Mouse (Mus musculus) forebrain, embryonic 13.5 days (tissue): ENCODE measurements at regions not wholly inside any gene's neighbourhood (a gene's known extent, or its start where the extent isn't known, plus 50 kb on each side); places are given as distances from the start of the nearest gene placed in this dataset.
A peak's percentile ranks its signal among the peaks of the same experiment; 100 is the strongest.

ENCODE experiments used
- ATAC-seq: fragments of 200-750 bp; cut with Nextera tagmentation; 2 replicates; pipeline ENCODE4 v1.8.0; 2017
- H3K27ac ChIP-seq: fragments of 300-500 bp; sonication (generic); 2 replicates; pipeline ENCODE4 v1.5.1; 2015; ENCODE audit warnings: inconsistent platforms, mild to moderate bottlenecking, moderate library complexity
- H3K27me3 ChIP-seq: fragments of 300-500 bp; sonication (generic); 2 replicates; pipeline ENCODE4 v1.6.1; 2015; ENCODE audit warnings: mild to moderate bottlenecking, inconsistent platforms
- H3K36me3 ChIP-seq: fragments of 300-500 bp; sonication (generic); 2 replicates; pipeline ENCODE4 v1.6.1; 2015; ENCODE audit warnings: mild to moderate bottlenecking, inconsistent platforms; ENCODE audit not compliant: poor library complexity, severe bottlenecking
- H3K4me1 ChIP-seq: fragments of 300-500 bp; sonication (generic); 2 replicates; pipeline ENCODE4 v1.6.1; 2015; ENCODE audit warnings: inconsistent platforms
- H3K4me2 ChIP-seq: fragments of 300-500 bp; sonication (generic); 2 replicates; pipeline ENCODE4 v1.6.1; 2015; ENCODE audit warnings: inconsistent platforms, mild to moderate bottlenecking, moderate library complexity
- H3K4me3 ChIP-seq: fragments of 300-500 bp; sonication (generic); 2 replicates; pipeline ENCODE4 v1.5.1; 2015; ENCODE audit warnings: mild to moderate bottlenecking, inconsistent platforms
- H3K9ac ChIP-seq: fragments of 300-500 bp; sonication (generic); 2 replicates; pipeline ENCODE4 v1.6.1; 2015; ENCODE audit warnings: mild to moderate bottlenecking, inconsistent platforms
- H3K9me3 ChIP-seq: fragments of 300-500 bp; sonication (generic); replicated peaks from 2 replicates; pipeline ENCODE4 v1.6.1; 2016; ENCODE audit warnings: inconsistent platforms
- WGBS: fragments of 180-500 bp; shearing (Covaris S2); methylation state at CpG from one replicate; pipeline ENCODE4 v1.1.7; 2015; 5-methylcytosine and 5-hydroxymethylcytosine counted together

DNA sequence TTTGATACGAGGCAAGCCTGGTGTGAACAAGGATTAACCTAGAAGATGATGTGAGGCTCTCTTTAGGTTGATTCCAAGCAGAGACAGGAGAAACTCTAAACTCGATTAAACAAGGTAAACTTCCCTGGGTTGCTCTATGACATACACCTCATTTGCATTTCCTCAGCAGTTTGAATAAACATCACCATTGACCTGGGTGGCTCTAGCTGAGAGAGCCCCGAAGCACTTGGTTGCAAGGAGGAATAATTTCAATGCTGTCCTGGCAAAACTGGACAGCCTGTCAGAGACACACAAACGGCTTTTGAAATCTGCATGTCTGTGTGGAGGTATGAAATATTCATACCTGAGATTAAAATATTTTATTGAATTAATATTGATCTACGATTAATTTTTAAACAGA lies 361.0 kb downstream of the Rwdd3 start:
- H3K4me2 ChIP-seq = no peak overlapping the region
- H3K4me1 ChIP-seq = peaks cover 19% of the 10 kb centered on the region
- no peaks in the 10 kb centered on the region for H3K36me3 ChIP-seq
- H3K9me3 ChIP-seq = no peaks in the 10 kb centered on the region
- no peak overlapping the region for H3K4me3 ChIP-seq
- WGBS = 49% methylated on average over 5 of the region's 5 CpGs
- no peak overlapping the region for H3K27ac ChIP-seq
- no peaks in the 10 kb centered on the region for H3K27me3 ChIP-seq
- peak; percentile 53; the same call in 1 of the 2 replicates for ATAC-seq
- no peak overlapping the region for H3K9ac ChIP-seq

- H3K9ac ChIP-seq = no peak overlapping the region
- H3K4me1 ChIP-seq = peaks cover 19% of the 10 kb centered on the region
- peak; percentile 33; the same call in 1 of the 2 replicates for ATAC-seq
- H3K27me3 ChIP-seq = no peaks in the 10 kb centered on the region
- H3K36me3 ChIP-seq = no peaks in the 10 kb centered on the region
- no peak overlapping the region for H3K4me2 ChIP-seq
- H3K9me3 ChIP-seq = no peaks in the 10 kb centered on the region
- 62% methylated on average over 6 of the region's 6 CpGs for WGBS
- H3K4me3 ChIP-seq = no peak overlapping the region
- H3K27ac ChIP-seq = no peak overlapping the region
Measured at GRCm38 (mm10) chr3:120810048-120810447, 361.4 kb downstream of the Rwdd3 start.

DNA sequence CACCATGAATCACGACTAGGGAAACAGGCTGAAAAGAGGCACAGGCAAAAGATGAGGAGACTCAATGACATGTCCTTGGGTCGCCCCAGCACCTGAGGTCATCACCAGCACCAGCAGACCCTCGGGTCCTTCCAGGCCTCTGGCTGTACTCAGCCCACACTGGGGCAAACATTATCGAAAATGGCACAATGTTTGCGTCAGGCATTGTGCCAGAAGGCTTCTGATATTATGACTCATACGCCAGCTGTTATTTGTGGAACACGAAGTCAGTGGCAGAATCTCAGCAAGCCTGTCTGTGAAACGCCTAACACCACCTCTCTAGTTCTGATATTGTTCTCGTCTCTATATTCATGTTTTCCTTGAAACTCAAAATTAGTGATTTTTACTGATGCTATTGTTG lies 384.8 kb downstream of the Rwdd3 start:
- no peak for ATAC-seq

DNA sequence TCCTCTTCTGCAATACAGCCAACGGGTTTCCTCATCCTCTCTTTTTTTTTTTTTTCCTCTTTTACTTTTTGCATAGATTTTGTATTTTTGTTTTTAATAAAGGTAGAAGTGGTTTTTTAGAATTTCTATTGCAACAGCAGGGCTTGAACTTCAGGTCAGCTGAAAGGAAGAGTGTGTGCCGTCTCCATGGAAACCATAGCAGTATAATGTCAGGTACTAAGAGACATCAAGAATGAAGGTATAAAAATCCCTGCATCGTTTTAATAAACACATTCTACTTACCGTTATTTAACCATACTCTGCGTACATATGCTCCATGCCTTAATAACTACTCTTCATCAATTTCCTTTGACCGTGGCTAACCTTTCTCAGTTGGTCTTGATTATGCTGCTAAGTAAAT lies 390.0 kb downstream of the Rwdd3 start:
- no peaks in the 10 kb centered on the region for H3K36me3 ChIP-seq
- no peak overlapping the region for H3K27ac ChIP-seq
- no peak overlapping the region for H3K4me3 ChIP-seq
- ATAC-seq = no peak
- H3K27me3 ChIP-seq = no peaks in the 10 kb centered on the region
- H3K9me3 ChIP-seq = no peaks in the 10 kb centered on the region
- 72% methylated on average over 6 of the region's 6 CpGs for WGBS
- no peak overlapping the region for H3K9ac ChIP-seq
- H3K4me1 ChIP-seq = no peaks in the 10 kb centered on the region
- no peak overlapping the region for H3K4me2 ChIP-seq

More for the DNA sequence above, 384.8 kb downstream of the Rwdd3 start:
- 89% methylated on average over 9 of the region's 9 CpGs for whole genome bisulfite sequencing
- Histone ChIP-seq H3K27ac (no peak overlapping the region), H3K36me3 (no peaks in the 10 kb centered on the region), H3K9ac (no peak overlapping the region), H3K9me3 (no peaks in the 10 kb centered on the region), H3K4me3 (no peak overlapping the region), H3K4me2 (no peak overlapping the region), H3K4me1 (no peaks in the 10 kb centered on the region), H3K27me3 (no peaks in the 10 kb centered on the region)

DNA sequence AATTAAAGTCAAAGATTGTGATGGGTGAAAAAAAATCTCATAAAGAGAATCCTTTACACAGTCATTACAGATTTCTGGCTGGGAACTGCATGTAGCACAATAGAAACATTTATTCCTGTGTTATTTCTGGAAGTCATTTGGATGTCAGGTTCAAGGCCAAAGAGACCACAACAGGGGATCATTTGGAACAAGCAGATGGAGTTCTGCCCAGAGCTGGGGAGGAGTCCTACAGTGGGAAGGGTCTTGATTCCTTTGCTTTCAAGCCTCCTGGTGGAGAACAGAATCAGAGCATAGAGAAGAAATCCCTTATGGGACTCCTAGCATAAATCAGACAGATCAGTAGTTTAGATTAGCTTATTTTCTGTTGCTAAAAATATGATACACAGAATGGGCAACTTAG lies 392.4 kb downstream of the Rwdd3 start:
- Histone ChIP-seq H3K9me3 (no peaks in the 10 kb centered on the region), H3K4me1 (no peaks in the 10 kb centered on the region), H3K4me2 (no peak overlapping the region), H3K9ac (no peak overlapping the region), H3K36me3 (no peaks in the 10 kb centered on the region), H3K27me3 (no peaks in the 10 kb centered on the region), H3K27ac (no peak overlapping the region), H3K4me3 (no peak overlapping the region)
- no peak for ATAC-seq

GRCm38 (mm10) chr3:120774951-120775350 lies 396.5 kb downstream of the Rwdd3 start:
- H3K9me3 ChIP-seq = no peaks in the 10 kb centered on the region
- no peak overlapping the region for H3K4me3 ChIP-seq
- no peak overlapping the region for H3K27ac ChIP-seq
- no peak for ATAC-seq
- H3K27me3 ChIP-seq = no peaks in the 10 kb centered on the region
- no peaks in the 10 kb centered on the region for H3K36me3 ChIP-seq
- no peaks in the 10 kb centered on the region for H3K4me1 ChIP-seq
- 90% methylated on average over 6 of the region's 6 CpGs for WGBS
- no peak overlapping the region for H3K9ac ChIP-seq
- no peak overlapping the region for H3K4me2 ChIP-seq

- no peaks in the 10 kb centered on the region for H3K36me3 ChIP-seq
- 56% methylated on average over 4 of the region's 4 CpGs for WGBS
- H3K9me3 ChIP-seq = no peaks in the 10 kb centered on the region
- H3K4me3 ChIP-seq = no peak overlapping the region
- H3K4me2 ChIP-seq = no peak overlapping the region
- H3K4me1 ChIP-seq = no peaks in the 10 kb centered on the region
- H3K27ac ChIP-seq = no peak overlapping the region
- no peak for ATAC-seq
- no peaks in the 10 kb centered on the region for H3K27me3 ChIP-seq
- H3K9ac ChIP-seq = no peak overlapping the region
Measured at GRCm38 (mm10) chr3:120761681-120762080, 409.8 kb downstream of the Rwdd3 start.

- H3K4me1 ChIP-seq = no peaks in the 10 kb centered on the region
- 86% methylated on average over 3 of the region's 3 CpGs for WGBS
- no peaks in the 10 kb centered on the region for H3K27me3 ChIP-seq
- no peaks in the 10 kb centered on the region for H3K36me3 ChIP-seq
- no peak overlapping the region for H3K27ac ChIP-seq
- H3K9ac ChIP-seq = no peak overlapping the region
- no peak overlapping the region for H3K4me3 ChIP-seq
- no peak overlapping the region for H3K4me2 ChIP-seq
- no peaks in the 10 kb centered on the region for H3K9me3 ChIP-seq
- ATAC-seq = no peak
Measured at GRCm38 (mm10) chr3:120761223-120761622, 410.3 kb downstream of the Rwdd3 start.

DNA sequence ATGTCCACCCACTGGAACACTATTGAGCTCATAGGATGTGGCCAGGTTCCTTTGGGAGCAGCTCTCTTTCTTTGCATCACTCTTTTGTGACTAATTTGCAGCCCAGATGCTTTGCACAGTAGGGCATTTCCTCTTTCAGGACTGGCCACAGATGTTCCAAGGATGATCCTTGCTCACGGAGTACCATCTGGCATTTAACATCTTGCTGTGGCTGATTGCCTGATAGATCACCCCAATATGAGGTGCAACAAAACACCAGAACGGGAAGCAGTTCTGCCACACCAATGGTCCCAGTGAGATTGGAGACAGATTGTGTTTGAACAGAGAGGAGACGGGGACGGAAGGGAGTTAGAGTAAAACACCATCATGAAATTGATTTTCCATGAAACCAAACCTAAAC lies 423.0 kb downstream of the Rwdd3 start:
- no peak overlapping the region for H3K9ac ChIP-seq
- 72% methylated on average over 4 of the region's 4 CpGs for WGBS
- no peak overlapping the region for H3K4me3 ChIP-seq
- no peaks in the 10 kb centered on the region for H3K9me3 ChIP-seq
- no peaks in the 10 kb centered on the region for H3K36me3 ChIP-seq
- H3K4me1 ChIP-seq = no peaks in the 10 kb centered on the region
- H3K27me3 ChIP-seq = no peaks in the 10 kb centered on the region
- H3K27ac ChIP-seq = no peak overlapping the region
- no peak for ATAC-seq
- no peak overlapping the region for H3K4me2 ChIP-seq

DNA sequence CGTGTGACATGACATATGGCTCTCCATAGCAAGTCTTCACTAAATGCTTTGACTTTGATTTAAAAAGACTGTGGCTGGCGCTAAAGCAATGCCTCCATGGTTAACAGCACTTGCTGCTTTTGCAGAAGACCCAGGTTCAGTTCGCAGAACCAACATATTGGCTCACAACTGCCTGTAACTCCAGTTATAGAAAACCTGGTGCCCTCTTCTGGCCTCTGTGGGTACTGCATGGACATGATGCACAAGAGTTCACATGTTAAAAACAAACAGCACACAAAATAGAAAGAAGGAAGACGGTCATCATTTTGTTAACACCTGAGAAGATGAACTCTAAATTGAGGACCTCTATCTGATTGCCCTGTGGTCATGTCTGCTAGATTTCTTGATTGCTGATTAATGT lies 423.8 kb downstream of the Rwdd3 start:
- no peak for ATAC-seq
- no peak overlapping the region for H3K9ac ChIP-seq
- H3K4me2 ChIP-seq = no peak overlapping the region
- no peaks in the 10 kb centered on the region for H3K9me3 ChIP-seq
- 89% methylated on average over 4 of the region's 4 CpGs for WGBS
- H3K4me3 ChIP-seq = no peak overlapping the region
- no peaks in the 10 kb centered on the region for H3K36me3 ChIP-seq
- H3K27ac ChIP-seq = no peak overlapping the region
- H3K4me1 ChIP-seq = no peaks in the 10 kb centered on the region
- no peaks in the 10 kb centered on the region for H3K27me3 ChIP-seq

GRCm38 (mm10) chr3:120733332-120733731 lies 438.2 kb downstream of the Rwdd3 start:
- Histone ChIP-seq H3K4me2 (no peak overlapping the region), H3K27ac (no peak overlapping the region), H3K36me3 (no peaks in the 10 kb centered on the region), H3K27me3 (no peaks in the 10 kb centered on the region), H3K9me3 (no peaks in the 10 kb centered on the region), H3K4me3 (no peak overlapping the region), H3K9ac (no peak overlapping the region), H3K4me1 (peaks cover 22% of the 10 kb centered on the region)
- WGBS = 98% methylated on average over 6 of the region's 6 CpGs
- ATAC-seq = no peak

DNA sequence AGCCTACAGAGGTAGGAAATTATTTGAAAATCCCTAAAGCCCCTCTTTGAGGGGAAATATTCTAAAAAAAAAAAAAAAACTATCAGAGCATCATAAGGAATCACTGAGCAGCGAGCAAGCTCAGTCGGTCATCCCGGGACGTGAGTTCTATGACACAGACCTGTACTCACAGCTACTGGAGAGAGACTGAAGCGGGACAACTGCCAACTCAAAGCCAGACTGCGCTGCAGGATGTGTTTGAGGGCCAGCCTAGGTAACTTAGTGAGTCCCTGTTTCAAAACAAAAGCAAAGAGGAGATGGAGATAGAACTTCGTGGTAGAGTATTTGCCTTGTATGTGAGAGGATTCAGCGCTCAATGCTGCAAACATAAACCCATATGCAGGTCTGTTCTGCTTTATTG lies 439.1 kb downstream of the Rwdd3 start:
- Histone ChIP-seq H3K36me3 (no peaks in the 10 kb centered on the region), H3K9ac (no peak overlapping the region), H3K27ac (no peak overlapping the region), H3K4me3 (no peak overlapping the region), H3K27me3 (no peaks in the 10 kb centered on the region), H3K4me1 (peaks cover 22% of the 10 kb centered on the region), H3K4me2 (no peak overlapping the region), H3K9me3 (no peaks in the 10 kb centered on the region)
- no peak for ATAC-seq
- WGBS = 94% methylated on average over 8 of the region's 8 CpGs

- ATAC-seq = peak; percentile 74
- Histone ChIP-seq H3K9ac (no peak overlapping the region), H3K4me3 (no peak overlapping the region), H3K27ac (peak overlapping the region; percentile 69), H3K4me2 (no peak overlapping the region), H3K36me3 (no peaks in the 10 kb centered on the region), H3K9me3 (no peaks in the 10 kb centered on the region), H3K4me1 (peaks cover 22% of the 10 kb centered on the region), H3K27me3 (no peaks in the 10 kb centered on the region)
- WGBS = 53% methylated on average over 9 of the region's 9 CpGs
Measured at GRCm38 (mm10) chr3:120731287-120731686, 440.2 kb downstream of the Rwdd3 start.
